Mouse (Mus musculus) thymus, adult 2 months (tissue): ENCODE data around the gene Rab33a. TPM values are rescaled to one million over a fixed set of nuclear protein-coding genes. Genes with fewer than 3 reads are reported as not detected.

Experiments used
- DNase-seq: peaks from one replicate; pipeline ENCODE4 v3.0.0; 2021
- H3K27ac ChIP-seq: fragments of 200-500 bp; 2 replicates; pipeline ENCODE4 v1.5.1; 2012; ENCODE audit warnings: low read length, control low read depth; ENCODE audit not compliant: control insufficient read depth, insufficient read depth
- H3K27me3 ChIP-seq: fragments of 200-500 bp; 2 replicates; pipeline ENCODE4 v1.6.1; 2012; ENCODE audit warnings: mild to moderate bottlenecking, low read length, moderate library complexity, mixed read lengths; ENCODE audit not compliant: control insufficient read depth, insufficient read depth
- H3K36me3 ChIP-seq: fragments of 200-500 bp; 2 replicates; pipeline ENCODE4 v1.6.1; 2012; ENCODE audit warnings: mild to moderate bottlenecking, low read length, moderate library complexity; ENCODE audit not compliant: control insufficient read depth, insufficient read depth
- H3K4me1 ChIP-seq: fragments of 200-500 bp; replicated peaks from 2 replicates; pipeline ENCODE4 v1.6.1; 2012; ENCODE audit warnings: low read length; ENCODE audit not compliant: control insufficient read depth, insufficient read depth
- H3K4me3 ChIP-seq: fragments of 200-500 bp; 2 replicates; pipeline ENCODE4 v1.5.1; 2012; ENCODE audit warnings: mild to moderate bottlenecking, low read length, control low read depth, moderate library complexity; ENCODE audit not compliant: control insufficient read depth, insufficient read depth
- CTCF ChIP-seq: fragments of 200-500 bp; IDR thresholded peaks from 2 replicates; pipeline ENCODE4 v1.5.1; 2012; ENCODE audit warnings: mild to moderate bottlenecking, control low read depth, low read length, moderate library complexity, borderline replicate concordance; ENCODE audit not compliant: control insufficient read depth, poor library complexity, insufficient read depth; ENCODE audit errors: extremely low read depth
- POLR2A ChIP-seq: fragments of 200-500 bp; IDR thresholded peaks from 2 replicates; pipeline ENCODE4 v1.6.1; 2012; ENCODE audit warnings: mild to moderate bottlenecking, low read length, control low read depth, moderate library complexity; ENCODE audit not compliant: control insufficient read depth, poor library complexity, insufficient read depth; ENCODE audit errors: extremely low read depth
- WGBS: fragments of 180-500 bp; shearing (Covaris S2); methylation state at CpG from one replicate; pipeline ENCODE4 v1.1.7; 2018; 5-methylcytosine and 5-hydroxymethylcytosine counted together
- polyA plus RNA-seq: library from polyadenylated mRNA; depleted of rRNA; stranded (reverse); fragments of >200 nt; gene quantifications from 2 replicates; pipeline ENCODE4 v1.2.3, GENCODE M21; 2012; rRNA removed

Gene Rab33a
- polyA plus RNA-seq, 1 experiment: 2.0 TPM

DNA sequence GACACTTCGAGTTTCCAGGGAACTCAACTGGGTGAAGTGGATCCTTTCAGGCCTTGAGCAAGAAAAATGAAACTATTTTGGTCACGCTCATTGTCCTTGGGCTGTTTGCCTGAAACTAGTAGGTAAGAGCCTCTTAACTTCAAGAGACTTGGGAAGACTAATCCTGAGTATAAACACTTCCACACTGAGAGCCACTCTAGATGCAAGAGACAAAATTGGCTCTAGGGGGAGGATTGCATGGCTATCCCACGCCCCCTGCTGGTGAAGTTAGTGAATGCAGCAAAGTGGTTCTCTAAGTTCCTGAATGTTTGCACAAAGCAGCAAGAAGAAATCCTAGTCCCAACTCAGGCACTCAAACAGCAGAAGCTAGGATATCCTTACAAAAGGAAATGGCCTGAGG is 13.1 kb downstream of the Rab33a start:
- H3K36me3 ChIP-seq: no peaks in the 10 kb centered on the region
- H3K4me1 ChIP-seq: no peaks in the 10 kb centered on the region
- WGBS: 62% methylated on average over 3 of the region's 3 CpGs
- H3K27ac ChIP-seq: no peak overlapping the region
- H3K27me3 ChIP-seq: no peaks in the 10 kb centered on the region
- TF ChIP-seq CTCF: no peak
- TF ChIP-seq POLR2A: no peak
- no peak overlapping the region for H3K4me3 ChIP-seq
- DNase-seq: peak; percentile 60

Other genes starting within 250 kb of the Rab33a start
- gene Bcorl1, start 177.9 kb upstream of the Rab33a start, polyA plus RNA-seq: 7.8 TPM in 2 replicates
- gene Elf4, start 56.2 kb upstream of the Rab33a start, polyA plus RNA-seq: 90.5 and 92.3 TPM in 2 replicates
- gene Aifm1, start 5.7 kb upstream of the Rab33a start, polyA plus RNA-seq: 11.8 and 12.1 TPM in 2 replicates
- gene Zfp280c, start 75.2 kb downstream of the Rab33a start, polyA plus RNA-seq: 8.8 and 11.4 TPM in 2 replicates
- 3.2 and 4.8 TPM in 2 replicates for gene Slc25a14, start 104.1 kb downstream of the Rab33a start, polyA plus RNA-seq
- gene Gpr119, start 155.2 kb downstream of the Rab33a start, polyA plus RNA-seq: 0.07 TPM in 1 of 2 replicates, not detected in the other
- gene Rbmx2, start 175.7 kb downstream of the Rab33a start, polyA plus RNA-seq: 3.2 and 3.4 TPM in 2 replicates